Mouse (Mus musculus) embryonic fibroblast, embryonic 13.5 days (primary cell): ENCODE data around the gene Pcbp1. TPM values are rescaled to one million over a fixed set of nuclear protein-coding genes. Genes with fewer than 3 reads are reported as not detected.

Experiments used
- H3K27ac ChIP-seq: 2 replicates; pipeline ENCODE4 v1.5.1; 2012; ENCODE audit warnings: low read length, control low read depth, inconsistent platforms; ENCODE audit not compliant: insufficient read depth
- H3K4me1 ChIP-seq: 2 replicates; pipeline ENCODE4 v1.6.1; 2011; ENCODE audit warnings: low read length; ENCODE audit not compliant: control insufficient read depth, insufficient read depth
- H3K4me3 ChIP-seq: 2 replicates; pipeline ENCODE4 v1.5.1; 2011; ENCODE audit warnings: mild to moderate bottlenecking, control low read depth, low read length; ENCODE audit not compliant: insufficient read depth
- CTCF ChIP-seq: IDR thresholded peaks from 2 replicates; pipeline ENCODE4 v1.5.1; 2011; ENCODE audit warnings: mild to moderate bottlenecking, control low read depth, low read length, moderate library complexity, borderline replicate concordance; ENCODE audit not compliant: insufficient read depth
- POLR2A ChIP-seq: IDR thresholded peaks from 2 replicates; pipeline ENCODE4 v1.6.1; 2011; ENCODE audit warnings: low read depth, mild to moderate bottlenecking, control low read depth, low read length, moderate library complexity
- polyA plus RNA-seq: library from polyadenylated mRNA; stranded (reverse); fragments of >200 nt; gene quantifications from 2 replicates; pipeline ENCODE4 v1.2.4, GENCODE M21; 2011; ENCODE audit warnings: low read depth; ENCODE audit not compliant: missing spikeins, insufficient read length

Pcbp1 gene
- polyA plus RNA-seq, 1 experiment: 176 TPM

- Histone ChIP-seq H3K4me1 (peaks cover 2% of the 10 kb centered on the region; the same call in 1 of the 2 replicates), H3K27ac (no peak overlapping the region), H3K4me3 (no peak overlapping the region)
- TF ChIP-seq POLR2A: no peak
- no peak for TF ChIP-seq CTCF
Measured at GRCm38 (mm10) chr6:86479311-86479710, 46.8 kb downstream of the Pcbp1 start.

DNA sequence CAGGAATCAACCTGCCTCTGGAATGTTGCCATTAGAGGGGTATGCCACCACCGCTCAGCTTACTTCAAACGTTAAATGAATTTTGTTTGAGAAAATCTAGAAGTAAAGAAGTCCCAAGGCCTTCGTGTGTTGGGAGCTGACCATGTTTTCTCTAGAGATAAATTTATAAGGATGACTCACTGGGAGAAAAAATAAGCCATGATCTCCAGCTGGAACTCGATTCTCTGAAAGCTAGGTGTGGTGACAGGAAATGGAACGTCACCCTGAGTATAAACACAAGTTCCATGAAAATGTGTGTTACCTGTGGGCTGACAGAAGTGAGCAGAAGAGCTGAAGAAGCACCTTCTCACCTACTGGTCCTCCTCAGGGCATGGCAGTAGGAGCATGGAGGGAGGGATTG lies 49.2 kb downstream of the Pcbp1 start:
- Histone ChIP-seq H3K4me1 (peaks cover 5% of the 10 kb centered on the region; the same call in 1 of the 2 replicates), H3K27ac (no peak overlapping the region), H3K4me3 (no peak overlapping the region)
- TF ChIP-seq POLR2A (no peak), CTCF (no peak)

GRCm38 (mm10) chr6:86475462-86476167 lies 50.5 kb downstream of the Pcbp1 start:
- no peak overlapping the region for H3K27ac ChIP-seq
- no peak for TF ChIP-seq POLR2A
- no peak for TF ChIP-seq CTCF
- no peak overlapping the region for H3K4me3 ChIP-seq
- H3K4me1 ChIP-seq: peaks cover 6% of the 10 kb centered on the region; the same call in 1 of the 2 replicates

- TF ChIP-seq CTCF (no peak), POLR2A (no peak)
- Histone ChIP-seq H3K27ac (no peak overlapping the region), H3K4me3 (no peak overlapping the region), H3K4me1 (peaks cover 6% of the 10 kb centered on the region; the same call in 1 of the 2 replicates)
Measured at GRCm38 (mm10) chr6:86474646-86475181, 51.4 kb downstream of the Pcbp1 start.

Other genes starting within 250 kb of the Pcbp1 start
- gene Fam136a, start 160.7 kb downstream of the Pcbp1 start, polyA plus RNA-seq: 27.5 and 31.9 TPM in 2 replicates
- gene Snrpg, start 155.0 kb downstream of the Pcbp1 start, polyA plus RNA-seq: 141 and 203 TPM in 2 replicates
- 117 and 140 TPM in 2 replicates for gene Pcyox1, start 129.2 kb downstream of the Pcbp1 start, polyA plus RNA-seq
- 92.6 and 133 TPM in 2 replicates for gene Tia1, start 122.1 kb downstream of the Pcbp1 start, polyA plus RNA-seq
- gene Gm44790, start 99.7 kb downstream of the Pcbp1 start, polyA plus RNA-seq: not detected in 2 replicates
- gene C87436, start 87.9 kb downstream of the Pcbp1 start, polyA plus RNA-seq: 9.6 and 9.7 TPM in 2 replicates
- gene Asprv1, start 101.8 kb upstream of the Pcbp1 start, polyA plus RNA-seq: not detected in 2 replicates
- 5.4 and 5.8 TPM in 2 replicates for gene Mxd1, start 142.8 kb upstream of the Pcbp1 start, polyA plus RNA-seq
- 64.1 and 65.6 TPM in 2 replicates for gene Snrnp27, start 158.2 kb upstream of the Pcbp1 start, polyA plus RNA-seq
- 26.1 and 34.9 TPM in 2 replicates for gene Gmcl1, start 207.1 kb upstream of the Pcbp1 start, polyA plus RNA-seq